Mouse (Mus musculus) limb, embryonic 11.5 days (tissue): ENCODE results near the gene Slc2a12. TPM values are rescaled to one million over a fixed set of nuclear protein-coding genes. Genes with fewer than 3 reads are reported as not detected.
A peak's percentile ranks its signal among the peaks of the same experiment; 100 is the strongest.

Source experiments
- ATAC-seq: fragments of 200-750 bp; cut with Nextera tagmentation; 2 replicates; pipeline ENCODE4 v1.8.0; 2017; ENCODE audit warnings: low read depth; ENCODE audit not compliant: insufficient number of reproducible peaks, low FRiP score, low TSS enrichment
- DNase-seq: peaks from one replicate; pipeline ENCODE4 v3.0.0-alpha.2; 2015; ENCODE audit warnings: low spot score
- H3K27ac ChIP-seq: fragments of 300-500 bp; sonication (generic); replicated peaks from 2 replicates; pipeline ENCODE4 v1.5.1; 2014; ENCODE audit warnings: low read depth, mild to moderate bottlenecking, low read length
- H3K27me3 ChIP-seq: fragments of 300-500 bp; sonication (generic); 2 replicates; pipeline ENCODE4 v1.6.1; 2014; ENCODE audit warnings: mild to moderate bottlenecking, low read length, mixed read lengths; ENCODE audit not compliant: control insufficient read depth, insufficient read depth
- H3K36me3 ChIP-seq: fragments of 300-500 bp; sonication (generic); 2 replicates; pipeline ENCODE4 v1.6.1; 2014; ENCODE audit warnings: mild to moderate bottlenecking, low read length, moderate library complexity, mixed read lengths; ENCODE audit not compliant: control insufficient read depth, insufficient read depth
- H3K4me1 ChIP-seq: fragments of 300-500 bp; sonication (generic); 2 replicates; pipeline ENCODE4 v1.6.1; 2014; ENCODE audit warnings: low read length, mixed read lengths; ENCODE audit not compliant: control insufficient read depth, insufficient read depth
- H3K4me2 ChIP-seq: fragments of 300-500 bp; sonication (generic); 2 replicates; pipeline ENCODE4 v1.6.1; 2014; ENCODE audit warnings: low read depth, mild to moderate bottlenecking, moderate library complexity; ENCODE audit not compliant: severe bottlenecking
- H3K4me3 ChIP-seq: fragments of 300-500 bp; sonication (generic); 2 replicates; pipeline ENCODE4 v1.5.1; 2014; ENCODE audit warnings: low read depth, low read length
- H3K9ac ChIP-seq: fragments of 300-500 bp; sonication (generic); 2 replicates; pipeline ENCODE4 v1.6.1; 2014; ENCODE audit warnings: mild to moderate bottlenecking, low read length
- H3K9me3 ChIP-seq: fragments of 300-500 bp; sonication (generic); 2 replicates; pipeline ENCODE4 v1.6.1; 2016; ENCODE audit warnings: low read length; ENCODE audit not compliant: control insufficient read depth
- WGBS: fragments of 180-500 bp; shearing (Covaris S2); extraction: QIAGEN DNeasy Blood & Tissue Kit; methylation state at CpG from one replicate; pipeline ENCODE4 v1.1.7; 2014; 5-methylcytosine and 5-hydroxymethylcytosine counted together
- polyA plus RNA-seq: library from polyadenylated mRNA; unstranded; fragments of >200 nt; fragmentation: Nextera tagmentation; extraction: Ambion mirVana; gene quantifications from 2 replicates; pipeline ENCODE4 v1.2.1, GENCODE M21; 2014

Slc2a12 gene
- polyA plus RNA-seq, 1 experiment from 2014 or later: 1.4 TPM

- no peak overlapping the region for H3K27ac ChIP-seq
- H3K4me2 ChIP-seq: no peak overlapping the region
- no peak overlapping the region for H3K4me3 ChIP-seq
- DNase-seq (peak; percentile 37), ATAC-seq (peak; percentile 21; the same call in 1 of the 2 replicates)
- H3K27me3 ChIP-seq: no peaks in the 10 kb centered on the region
- H3K9ac ChIP-seq: no peak overlapping the region
- H3K36me3 ChIP-seq: no peaks in the 10 kb centered on the region
- no peaks in the 10 kb centered on the region for H3K9me3 ChIP-seq
- H3K4me1 ChIP-seq: peaks cover 5% of the 10 kb centered on the region; the same call in 1 of the 2 replicates
- WGBS: 62% methylated on average over 13 of the region's 13 CpGs
These were observed 31.2 kb downstream of the Slc2a12 start for GRCm38 (mm10) chr10:22675848-22676630.

GRCm38 (mm10) chr10:22696236-22696635 is 51.4 kb downstream of the Slc2a12 start:
- H3K27ac ChIP-seq: no peak overlapping the region
- no peak overlapping the region for H3K4me3 ChIP-seq
- ATAC-seq: no peak
- H3K4me1 ChIP-seq: no peaks in the 10 kb centered on the region
- H3K36me3 ChIP-seq: no peaks in the 10 kb centered on the region
- no peak overlapping the region for H3K9ac ChIP-seq
- H3K4me2 ChIP-seq: no peak overlapping the region
- H3K9me3 ChIP-seq: no peaks in the 10 kb centered on the region
- WGBS: 94% methylated on average over 9 of the region's 9 CpGs
- no peak for DNase-seq
- no peaks in the 10 kb centered on the region for H3K27me3 ChIP-seq

GRCm38 (mm10) chr10:22696864-22697263 is 52.1 kb downstream of the Slc2a12 start:
- H3K4me3 ChIP-seq: no peak overlapping the region
- DNase-seq: no peak
- no peaks in the 10 kb centered on the region for H3K9me3 ChIP-seq
- no peaks in the 10 kb centered on the region for H3K27me3 ChIP-seq
- no peaks in the 10 kb centered on the region for H3K36me3 ChIP-seq
- no peak overlapping the region for H3K27ac ChIP-seq
- no peaks in the 10 kb centered on the region for H3K4me1 ChIP-seq
- ATAC-seq: no peak
- no peak overlapping the region for H3K9ac ChIP-seq
- no peak overlapping the region for H3K4me2 ChIP-seq
- WGBS: 83% methylated on average over 7 of the region's 7 CpGs

GRCm38 (mm10) chr10:22698158-22698953 is 53.5 kb downstream of the Slc2a12 start:
- H3K27me3 ChIP-seq: no peaks in the 10 kb centered on the region
- no peak overlapping the region for H3K9ac ChIP-seq
- no peaks in the 10 kb centered on the region for H3K9me3 ChIP-seq
- H3K4me2 ChIP-seq: no peak overlapping the region
- no peak for ATAC-seq
- 87% methylated on average over 9 of the region's 9 CpGs for WGBS
- H3K36me3 ChIP-seq: no peaks in the 10 kb centered on the region
- H3K4me3 ChIP-seq: no peak overlapping the region
- DNase-seq: no peak
- H3K27ac ChIP-seq: no peak overlapping the region
- no peaks in the 10 kb centered on the region for H3K4me1 ChIP-seq

GRCm38 (mm10) chr10:22699487-22700335 is 54.9 kb downstream of the Slc2a12 start:
- Histone ChIP-seq H3K27ac (no peak overlapping the region), H3K9me3 (no peaks in the 10 kb centered on the region), H3K9ac (no peak overlapping the region), H3K4me3 (no peak overlapping the region), H3K4me1 (no peaks in the 10 kb centered on the region), H3K27me3 (no peaks in the 10 kb centered on the region), H3K4me2 (no peak overlapping the region), H3K36me3 (no peaks in the 10 kb centered on the region)
- no peak for DNase-seq
- no peak for ATAC-seq
- WGBS: 74% methylated on average over 19 of the region's 19 CpGs

GRCm38 (mm10) chr10:22700773-22701172 is 56.0 kb downstream of the Slc2a12 start:
- H3K36me3 ChIP-seq: peaks cover 3% of the 10 kb centered on the region
- H3K9ac ChIP-seq: no peak overlapping the region
- no peak for DNase-seq
- H3K4me3 ChIP-seq: no peak overlapping the region
- H3K4me1 ChIP-seq: no peaks in the 10 kb centered on the region
- H3K9me3 ChIP-seq: no peaks in the 10 kb centered on the region
- 82% methylated on average over 9 of the region's 9 CpGs for WGBS
- no peak for ATAC-seq
- H3K27me3 ChIP-seq: no peaks in the 10 kb centered on the region
- no peak overlapping the region for H3K27ac ChIP-seq
- H3K4me2 ChIP-seq: no peak overlapping the region

- Histone ChIP-seq H3K4me3 (no peak overlapping the region), H3K9me3 (no peaks in the 10 kb centered on the region), H3K27me3 (no peaks in the 10 kb centered on the region), H3K27ac (no peak overlapping the region), H3K4me2 (no peak overlapping the region), H3K9ac (no peak overlapping the region), H3K4me1 (no peaks in the 10 kb centered on the region), H3K36me3 (peaks cover 5% of the 10 kb centered on the region)
- 86% methylated on average over 12 of the region's 12 CpGs for WGBS
- ATAC-seq (no peak), DNase-seq (no peak)
These were observed 56.9 kb downstream of the Slc2a12 start for GRCm38 (mm10) chr10:22701485-22702315.
